Mouse (Mus musculus) C2C12 (cell line): ENCODE results near the gene Eef1a2.

Experiments
- CTCF ChIP-seq: IDR thresholded peaks from one replicate; pipeline ENCODE4 v1.5.1; 2011; ENCODE audit not compliant: control insufficient read depth, insufficient read depth, insufficient read length
- MAX ChIP-seq: IDR thresholded peaks from one replicate; pipeline ENCODE4 v1.6.1; 2011; ENCODE audit warnings: mild to moderate bottlenecking, control low read depth
- MYOD1 ChIP-seq: IDR thresholded peaks from one replicate; pipeline ENCODE4 v1.6.1; 2011; ENCODE audit warnings: low read depth; ENCODE audit not compliant: control insufficient read depth, insufficient read length
- MYOG ChIP-seq: IDR thresholded peaks from one replicate; pipeline ENCODE4 v1.6.1; 2011; ENCODE audit not compliant: control insufficient read depth, insufficient read length; ENCODE audit errors: extremely low read depth
- USF1 ChIP-seq: IDR thresholded peaks from one replicate; pipeline ENCODE4 v1.6.1; 2011; ENCODE audit warnings: low read depth, mild to moderate bottlenecking, control low read depth, moderate library complexity

GRCm38 (mm10) chr2:181202422-181202821 is 45.6 kb upstream of the Eef1a2 start, which contains the start of gene Ptk6:
- TF ChIP-seq CTCF (no peak), MAX (no peak), MYOG (no peak), USF1 (no peak), MYOD1 (no peak)
